Mouse (Mus musculus) thymus, adult 2 months (tissue): ENCODE measurements around the gene Kcnip2. TPM values are rescaled to one million over a fixed set of nuclear protein-coding genes. Genes with fewer than 3 reads are reported as not detected.

Experiments
- DNase-seq: peaks from one replicate; pipeline ENCODE4 v3.0.0; 2021
- H3K27ac ChIP-seq: fragments of 200-500 bp; 2 replicates; pipeline ENCODE4 v1.5.1; 2012; ENCODE audit warnings: low read length, control low read depth; ENCODE audit not compliant: control insufficient read depth, insufficient read depth
- H3K27me3 ChIP-seq: fragments of 200-500 bp; 2 replicates; pipeline ENCODE4 v1.6.1; 2012; ENCODE audit warnings: mild to moderate bottlenecking, low read length, moderate library complexity, mixed read lengths; ENCODE audit not compliant: control insufficient read depth, insufficient read depth
- H3K36me3 ChIP-seq: fragments of 200-500 bp; 2 replicates; pipeline ENCODE4 v1.6.1; 2012; ENCODE audit warnings: mild to moderate bottlenecking, low read length, moderate library complexity; ENCODE audit not compliant: control insufficient read depth, insufficient read depth
- H3K4me1 ChIP-seq: fragments of 200-500 bp; replicated peaks from 2 replicates; pipeline ENCODE4 v1.6.1; 2012; ENCODE audit warnings: low read length; ENCODE audit not compliant: control insufficient read depth, insufficient read depth
- H3K4me3 ChIP-seq: fragments of 200-500 bp; 2 replicates; pipeline ENCODE4 v1.5.1; 2012; ENCODE audit warnings: mild to moderate bottlenecking, low read length, control low read depth, moderate library complexity; ENCODE audit not compliant: control insufficient read depth, insufficient read depth
- CTCF ChIP-seq: fragments of 200-500 bp; IDR thresholded peaks from 2 replicates; pipeline ENCODE4 v1.5.1; 2012; ENCODE audit warnings: mild to moderate bottlenecking, control low read depth, low read length, moderate library complexity, borderline replicate concordance; ENCODE audit not compliant: control insufficient read depth, poor library complexity, insufficient read depth; ENCODE audit errors: extremely low read depth
- POLR2A ChIP-seq: fragments of 200-500 bp; IDR thresholded peaks from 2 replicates; pipeline ENCODE4 v1.6.1; 2012; ENCODE audit warnings: mild to moderate bottlenecking, low read length, control low read depth, moderate library complexity; ENCODE audit not compliant: control insufficient read depth, poor library complexity, insufficient read depth; ENCODE audit errors: extremely low read depth
- WGBS: fragments of 180-500 bp; shearing (Covaris S2); methylation state at CpG from one replicate; pipeline ENCODE4 v1.1.7; 2018; 5-methylcytosine and 5-hydroxymethylcytosine counted together
- polyA plus RNA-seq: library from polyadenylated mRNA; depleted of rRNA; stranded (reverse); fragments of >200 nt; gene quantifications from 2 replicates; pipeline ENCODE4 v1.2.3, GENCODE M21; 2012

Gene Kcnip2
- polyA plus RNA-seq, 1 experiment = 13.5 TPM

DNA sequence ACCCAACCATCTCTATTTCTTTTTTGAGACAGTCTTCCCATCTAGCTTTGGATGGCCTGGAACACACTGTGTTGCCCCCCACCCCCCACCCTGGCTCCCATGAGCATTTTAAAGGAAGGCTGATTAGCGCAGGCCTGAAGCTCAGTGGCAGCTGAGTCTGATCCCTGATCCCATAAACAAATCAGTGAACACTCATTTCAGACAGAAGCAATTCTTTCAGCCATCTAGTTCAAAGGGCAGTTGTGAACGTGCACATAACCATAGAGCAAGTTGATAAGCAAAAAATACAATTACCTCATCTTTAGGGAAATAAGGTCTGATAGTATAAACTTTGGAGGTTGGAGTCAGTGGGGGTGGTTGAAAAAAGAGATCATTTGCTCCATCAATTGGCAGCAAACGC lies 55.1 kb downstream of the Kcnip2 start:
- Histone ChIP-seq H3K4me3 (no peak overlapping the region), H3K27me3 (no peaks in the 10 kb centered on the region), H3K36me3 (peaks cover 97% of the 10 kb centered on the region), H3K4me1 (no peaks in the 10 kb centered on the region), H3K27ac (no peak overlapping the region)
- TF ChIP-seq POLR2A = no peak
- TF ChIP-seq CTCF = no peak
- WGBS = 97% methylated on average over 3 of the region's 3 CpGs
- DNase-seq = no peak

- no peak overlapping the region for H3K4me3 ChIP-seq
- H3K4me1 ChIP-seq = no peaks in the 10 kb centered on the region
- WGBS = 98% methylated on average over 5 of the region's 5 CpGs
- DNase-seq = no peak
- H3K36me3 ChIP-seq = peaks cover 97% of the 10 kb centered on the region
- H3K27ac ChIP-seq = no peak overlapping the region
- no peaks in the 10 kb centered on the region for H3K27me3 ChIP-seq
- TF ChIP-seq CTCF = no peak
- no peak for TF ChIP-seq POLR2A
Observed at GRCm38 (mm10) chr19:45758671-45759070, 57.2 kb downstream of the Kcnip2 start.

GRCm38 (mm10) chr19:45753551-45753950 lies 62.3 kb downstream of the Kcnip2 start:
- no peak for DNase-seq
- no peak overlapping the region for H3K27ac ChIP-seq
- H3K36me3 ChIP-seq = peaks cover 62% of the 10 kb centered on the region

GRCm38 (mm10) chr19:45751881-45752280 lies 64.0 kb downstream of the Kcnip2 start:
- Histone ChIP-seq H3K27me3 (no peaks in the 10 kb centered on the region), H3K4me1 (peaks cover 14% of the 10 kb centered on the region), H3K4me3 (no peak overlapping the region), H3K36me3 (peaks cover 46% of the 10 kb centered on the region), H3K27ac (no peak overlapping the region)
- DNase-seq = no peak
- 47% methylated on average over 7 of the region's 7 CpGs for WGBS
- TF ChIP-seq CTCF (no peak), POLR2A (no peak)

More at GRCm38 (mm10) chr19:45753551-45753950, 62.3 kb downstream of the Kcnip2 start:
- Histone ChIP-seq H3K27me3 (no peaks in the 10 kb centered on the region), H3K4me1 (peaks cover 2% of the 10 kb centered on the region), H3K4me3 (no peak overlapping the region)
- TF ChIP-seq CTCF (no peak), POLR2A (no peak)
- 94% methylated on average over 3 of the region's 3 CpGs for WGBS

- no peak within 1 kb of the TSS for H3K27ac ChIP-seq
- H3K4me1 ChIP-seq = peaks cover 19% of the 10 kb centered on the region
- H3K4me3 ChIP-seq = peak within 1 kb of the TSS; percentile 86
- 0 out of 2 replicates have a peak, but pooled peaks have one; percentile 20 for TF ChIP-seq POLR2A
- TF ChIP-seq CTCF = 0 out of 2 replicates have a peak, but pooled peaks have one; percentile 33
- peak; percentile 87 for DNase-seq
- H3K36me3 ChIP-seq = peaks cover 22% of the 10 kb centered on the region
- H3K27me3 ChIP-seq = no peaks in the 10 kb centered on the region; the same call in 1 of the 2 replicates
- WGBS = under 1% methylated on average over 59 of the region's 60 CpGs
Observed at GRCm38 (mm10) chr19:45749243-45750043, 66.4 kb downstream of the Kcnip2 start, which contains the start of gene Npm3. Npm3 (minus strand) TSS chr19:45749591.

GRCm38 (mm10) chr19:45748691-45749242 lies 67.1 kb downstream of the Kcnip2 start:
- WGBS = under 1% methylated on average over 33 of the region's 33 CpGs
- H3K27ac ChIP-seq = no peak overlapping the region
- TF ChIP-seq POLR2A (no peak; the same call in 1 of the 2 replicates), CTCF (no peak)
- peak overlapping the region; percentile 86 for H3K4me3 ChIP-seq
- peaks cover 2% of the 10 kb centered on the region; the same call in 1 of the 2 replicates for H3K27me3 ChIP-seq
- H3K4me1 ChIP-seq = peaks cover 19% of the 10 kb centered on the region
- peak; percentile 66 for DNase-seq
- peaks cover 15% of the 10 kb centered on the region for H3K36me3 ChIP-seq
